Mouse (Mus musculus) ES-E14 (cell line): Measurements from ENCODE around the gene Bms1.

ENCODE experiments used
- CHD2 ChIP-seq: IDR thresholded peaks from 2 replicates; pipeline ENCODE4 v1.6.1; 2014; ENCODE audit warnings: mild to moderate bottlenecking, low read depth, low read length, inconsistent platforms
- HCFC1 ChIP-seq: IDR thresholded peaks from 2 replicates; pipeline ENCODE4 v1.6.1; 2012; ENCODE audit warnings: low read length, inconsistent platforms, borderline replicate concordance; ENCODE audit not compliant: insufficient read depth
- MAFK ChIP-seq: IDR thresholded peaks from 2 replicates; pipeline ENCODE4 v1.6.1; 2014; ENCODE audit warnings: mild to moderate bottlenecking, low read depth, low read length, inconsistent platforms; ENCODE audit not compliant: insufficient read depth

- TF ChIP-seq CHD2 = no peak
- TF ChIP-seq MAFK = no peak
- no peak for TF ChIP-seq HCFC1
These were observed 12.2 kb upstream of the Bms1 start for GRCm38 (mm10) chr6:118431502-118431901.
